Mouse (Mus musculus): ENCODE results near the gene Pet100.

GRCm38 (mm10) chr8:3670388-3670787, 49.0 kb downstream of the Pet100 start:
- TF ChIP-seq CTCF (IDR thresholded peaks at IDR 0.05; ENCODE audit: insufficient read depth, low read depth, low read length) (no peak), POLR2A (IDR thresholded peaks at IDR 0.05; ENCODE audit: insufficient read depth, low read depth, low read length) (no peak)
